Mouse (Mus musculus) gastrocnemius, postnatal 14 days (tissue): Measurements from ENCODE around the gene Ambra1. TPM values are rescaled to one million over a fixed set of nuclear protein-coding genes. Genes with fewer than 3 reads are reported as not detected.
A peak's percentile ranks its signal among the peaks of the same experiment; 100 is the strongest.
"Not testable (repeated sequence)": the region's sequence is repeated elsewhere in the genome, so short reads cannot be mapped to it uniquely, and the experiment has no call there.

Experiments used
- DNase-seq: peaks from one replicate; pipeline ENCODE4 v3.0.0; 2021; ENCODE audit warnings: mixed read lengths
- intact Hi-C: fragments of 180-260 bp; cut with DNase I; formaldehyde crosslinking; loops from one replicate; pipeline ENCODE4 v1.15.1; 2025; ENCODE audit warnings: low total_unique reads
- long read RNA-seq, 2 experiments: library from polyadenylated mRNA; stranded (forward); transcript quantifications; one replicate each; pipeline ENCODE4 v2.0.0; 2021
- total RNA-seq, 2 experiments: library from RNA; stranded (reverse); gene quantifications; 2 replicates each; pipeline ENCODE4 v1.2.3; 2021

Gene Ambra1
- total RNA-seq, result 10 to 100 TPM; 15.4 to 17.0 TPM
- long read RNA-seq, experiment 1, full-length matches to known transcripts, result 3 of 8 reads
- long read RNA-seq, experiment 1, partial matches to known transcripts, result 5 of 8 reads
- long read RNA-seq, experiment 1, other reads (novel, unspliced or antisense), result 0 of 8 reads
- long read RNA-seq, experiment 2, full-length matches to known transcripts, result 2 of 4 reads
- long read RNA-seq, experiment 2, partial matches to known transcripts, result 1 of 4 reads
- long read RNA-seq, experiment 2, other reads (novel, unspliced or antisense), result 1 of 4 reads

DNA sequence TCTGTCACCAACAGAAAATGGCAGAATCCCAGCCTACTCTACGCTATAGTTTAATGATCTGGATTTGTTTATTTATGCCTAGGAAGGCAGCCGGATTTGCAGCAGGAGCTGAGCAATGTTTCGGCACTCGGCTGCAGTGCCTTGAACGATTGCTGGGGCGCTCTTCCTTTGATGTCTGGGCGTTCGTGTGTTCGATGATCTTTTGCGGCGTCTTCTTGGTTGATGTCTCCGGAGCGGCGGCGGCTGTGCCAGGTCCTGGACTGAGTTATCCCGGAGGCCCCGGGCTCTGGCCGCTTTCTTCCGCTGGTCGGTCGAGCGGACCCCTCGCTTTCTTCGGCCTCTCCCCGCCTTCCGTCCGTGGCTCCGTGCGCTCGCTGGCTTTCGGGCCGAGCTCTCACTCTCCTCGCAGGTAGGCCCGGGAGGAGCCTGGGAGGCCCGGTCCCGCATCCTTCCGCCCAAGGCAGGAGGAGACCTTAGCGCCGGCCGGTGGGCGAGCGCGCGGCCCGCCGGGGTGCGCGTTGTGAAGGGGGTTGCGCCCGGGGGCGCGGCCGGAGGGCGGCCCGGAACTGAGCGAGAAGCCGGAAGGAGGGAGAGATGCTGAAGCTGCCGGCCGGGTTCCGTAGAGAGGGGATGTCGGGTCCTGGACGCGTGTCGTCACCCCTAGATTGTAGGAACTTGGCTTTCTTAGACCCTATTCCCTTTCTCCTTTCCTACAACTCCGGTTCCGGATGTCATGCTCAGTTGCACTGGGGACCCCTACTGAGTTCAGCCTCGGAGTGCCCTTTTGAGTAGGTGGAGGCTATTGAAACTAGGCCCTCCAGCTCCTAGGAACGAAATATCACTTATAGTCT, at the start of gene Ambra1:
TSS of gene Ambra1 (plus strand) at position 164 of the 851 bp plus-strand sequence.
- intact Hi-C loops, result no loop called here
- DNase-seq, result peak; percentile 80

DNA sequence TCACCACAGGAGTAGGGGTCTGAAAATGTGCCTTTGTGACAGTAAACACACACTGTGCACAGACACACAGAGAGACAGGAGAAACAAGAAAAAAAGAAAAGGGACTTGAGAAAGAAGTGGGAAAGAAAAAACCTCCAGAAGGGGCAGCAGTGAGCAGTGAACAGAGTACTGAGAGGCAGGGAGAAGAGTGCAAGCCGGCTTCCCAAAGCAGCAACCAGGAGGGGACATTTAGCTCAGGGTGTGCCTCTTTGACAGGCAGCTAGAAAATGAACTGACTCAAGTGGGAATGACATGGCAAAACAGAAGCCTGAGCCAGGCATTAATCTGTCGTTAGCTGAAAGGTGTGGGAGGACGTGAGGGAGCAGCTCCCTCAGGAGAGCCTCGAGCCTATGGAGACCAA, 47.1 kb upstream of the Ambra1 start:
- intact Hi-C loops, result no loop called here
- peak; percentile 39 for DNase-seq

DNA sequence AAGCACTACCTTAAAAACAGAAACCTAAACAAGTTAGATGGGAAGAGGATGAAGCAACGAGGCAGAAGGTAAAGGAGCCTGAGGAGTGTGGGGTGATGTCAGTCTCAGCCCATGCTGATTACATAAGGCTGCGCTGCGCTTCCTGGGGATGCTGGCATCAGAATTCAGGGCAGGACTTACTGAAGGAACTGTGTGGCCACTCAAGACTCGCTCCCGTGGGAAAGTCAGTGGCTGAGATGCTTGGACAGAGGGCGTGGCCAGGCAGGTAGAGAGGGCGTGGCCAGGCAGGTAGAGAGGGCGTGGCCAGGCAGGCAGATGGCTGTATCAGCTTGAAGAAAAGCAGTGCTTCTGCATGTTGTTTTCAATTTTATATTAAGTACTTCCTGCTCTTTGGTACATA, 46.0 kb upstream of the Ambra1 start:
- DNase-seq, result no peak
- intact Hi-C loops, result no loop called here

DNA sequence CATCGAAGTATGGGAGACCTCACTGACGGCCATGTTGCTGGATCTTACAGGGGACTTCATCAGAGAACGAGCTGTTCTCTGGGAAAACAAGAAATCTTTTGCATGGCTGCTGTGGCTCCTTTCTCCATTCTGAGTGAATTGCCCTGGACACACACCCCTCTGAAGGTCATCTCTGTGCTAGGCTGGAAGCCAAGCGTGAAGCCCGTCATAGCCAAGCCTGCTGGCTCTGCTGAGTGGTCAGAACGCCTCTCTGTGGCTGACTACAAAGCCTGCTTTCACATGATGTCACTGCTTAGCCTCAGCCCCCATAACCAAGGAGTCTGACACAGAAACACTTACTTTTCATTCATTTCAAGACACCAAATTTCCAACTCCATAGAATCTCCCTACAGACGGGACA, 40.5 kb upstream of the Ambra1 start:
- DNase-seq, result no peak
- intact Hi-C loops, result no loop called here

DNA sequence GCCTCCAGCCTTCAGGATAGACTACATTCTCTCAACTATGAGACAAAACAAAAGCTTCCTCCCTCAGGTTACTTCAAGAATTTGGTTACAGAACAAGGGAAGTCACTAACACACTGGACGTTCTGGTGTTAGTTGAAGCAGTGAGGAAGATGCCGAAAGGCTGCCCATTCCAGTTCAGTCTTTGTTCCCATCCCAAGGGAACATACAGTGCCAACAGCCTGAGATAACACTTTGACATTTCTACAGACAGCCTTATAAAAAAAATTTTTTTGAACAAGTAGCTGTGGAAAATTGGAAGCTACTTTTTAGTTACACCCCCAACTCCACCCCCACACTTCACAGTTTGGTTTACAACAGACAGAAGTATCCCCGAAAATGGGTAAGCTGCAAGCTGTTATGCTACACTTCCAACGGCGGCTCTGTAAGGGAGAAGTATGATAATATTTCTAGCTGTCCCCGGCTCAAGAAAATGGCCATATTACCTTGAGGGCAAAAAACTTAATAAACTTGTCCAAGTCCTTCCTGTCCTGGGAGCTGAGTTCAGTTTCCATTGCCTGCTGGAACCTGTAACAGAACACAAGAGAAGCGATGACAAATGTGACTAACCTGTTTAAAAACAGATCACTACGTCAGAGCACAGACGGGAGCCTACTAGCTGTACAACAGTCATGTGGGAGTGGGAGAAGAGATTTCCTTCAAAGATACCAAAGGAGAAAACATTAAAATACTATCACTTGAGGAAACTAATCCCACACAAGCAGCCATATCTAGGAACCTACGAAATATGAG, 34.3 kb upstream of the Ambra1 start:
- intact Hi-C loops, result no loop called here
- DNase-seq, result no peak

DNA sequence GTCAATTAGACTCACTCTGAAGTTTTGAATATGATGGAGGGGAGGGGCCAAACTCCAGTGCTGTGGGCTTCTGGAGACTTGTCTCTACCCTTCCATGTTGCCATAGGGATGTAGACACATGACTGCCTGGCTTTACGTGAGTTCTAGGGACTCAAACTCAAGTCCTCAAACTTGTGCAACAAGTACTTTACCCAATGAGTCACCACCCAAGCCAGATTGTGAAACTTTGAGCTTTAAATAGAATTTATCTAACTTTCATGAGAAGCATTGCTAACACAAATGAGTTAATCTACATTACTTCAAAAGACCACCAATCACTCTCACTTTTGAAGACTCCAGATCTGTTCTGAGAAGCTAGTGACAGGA, 33.7 kb upstream of the Ambra1 start:
- DNase-seq, result no peak
- intact Hi-C loops, result no loop called here

DNA sequence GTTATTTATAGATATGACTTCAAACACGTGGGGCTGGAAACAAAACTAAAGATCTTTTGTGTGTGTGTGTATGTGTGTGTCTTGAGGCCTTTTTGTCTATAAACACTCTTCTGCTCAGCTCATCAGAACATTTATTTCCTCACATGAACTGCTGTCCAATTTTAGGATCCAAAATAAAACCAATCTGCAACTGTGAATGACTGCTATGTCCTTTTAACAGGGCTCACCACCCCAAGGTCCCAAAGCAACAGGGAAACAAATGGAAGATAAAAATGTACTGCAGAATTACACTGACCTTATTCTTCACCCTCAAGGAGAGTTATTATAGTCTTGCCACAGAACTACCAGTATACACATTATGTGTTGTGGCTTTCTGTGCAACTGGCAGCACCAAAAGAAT, 30.7 kb upstream of the Ambra1 start:
- intact Hi-C loops, result no loop called here
- no peak for DNase-seq

DNA sequence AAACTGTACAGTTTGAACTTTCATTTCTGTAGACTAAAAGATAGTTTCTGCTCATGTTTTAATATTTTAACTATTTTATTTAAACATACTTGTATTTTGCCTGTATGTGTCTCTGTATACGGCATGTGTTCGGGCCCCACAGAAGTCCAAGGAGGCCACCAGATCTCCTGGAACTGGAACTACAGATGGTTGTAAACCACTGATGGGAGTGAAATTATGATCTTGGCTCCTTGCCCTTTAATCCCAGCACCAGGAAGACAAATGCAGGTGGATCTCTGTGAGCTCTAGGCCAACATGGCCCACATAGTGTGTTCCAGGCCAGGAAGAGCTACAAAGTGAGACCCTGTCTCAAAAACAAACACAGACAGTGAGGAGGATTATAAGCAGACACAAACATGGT, 28.6 kb upstream of the Ambra1 start:
- no peak for DNase-seq
- intact Hi-C loops, result no loop called here

DNA sequence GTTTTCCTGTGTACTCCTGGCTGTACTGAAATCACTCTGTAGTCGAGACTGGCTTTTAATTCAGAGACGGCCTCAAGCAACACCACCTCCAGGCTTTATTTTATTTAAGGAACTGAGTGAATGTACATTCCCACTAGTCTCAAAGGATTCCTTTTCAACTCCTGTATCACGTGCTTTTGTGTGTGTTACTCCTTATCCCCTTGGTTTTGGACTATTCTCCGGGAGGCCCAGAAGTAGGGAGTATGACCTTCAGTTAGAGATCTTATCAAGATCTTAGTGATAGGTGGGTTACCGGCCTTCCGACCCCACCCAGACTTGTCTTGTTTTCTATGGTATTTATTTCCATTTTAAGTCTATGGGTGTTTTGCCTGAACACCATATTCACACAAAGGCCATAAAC, 24.2 kb upstream of the Ambra1 start:
- no peak for DNase-seq
- intact Hi-C loops, result no loop called here

DNA sequence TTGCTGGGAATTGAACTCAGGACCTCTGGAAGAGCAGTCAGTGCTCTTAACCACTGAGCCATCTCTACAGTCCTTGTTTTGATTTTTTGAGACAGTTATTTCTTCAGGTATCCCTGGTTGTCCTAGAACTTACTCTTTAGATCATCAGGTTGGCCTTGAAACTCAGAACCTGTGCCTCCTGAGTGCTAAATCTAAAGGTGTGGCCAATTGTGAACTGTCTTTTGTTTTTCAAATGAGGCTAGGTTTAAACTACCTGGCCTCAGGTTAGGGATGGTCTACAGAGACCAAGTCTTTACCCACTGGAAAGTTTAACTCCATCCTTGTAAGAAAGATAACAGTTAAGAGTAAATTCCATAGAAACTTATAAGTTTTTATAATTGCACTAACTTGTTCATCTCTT, 23.5 kb upstream of the Ambra1 start:
- intact Hi-C loops, result no loop called here
- DNase-seq, result no peak

DNA sequence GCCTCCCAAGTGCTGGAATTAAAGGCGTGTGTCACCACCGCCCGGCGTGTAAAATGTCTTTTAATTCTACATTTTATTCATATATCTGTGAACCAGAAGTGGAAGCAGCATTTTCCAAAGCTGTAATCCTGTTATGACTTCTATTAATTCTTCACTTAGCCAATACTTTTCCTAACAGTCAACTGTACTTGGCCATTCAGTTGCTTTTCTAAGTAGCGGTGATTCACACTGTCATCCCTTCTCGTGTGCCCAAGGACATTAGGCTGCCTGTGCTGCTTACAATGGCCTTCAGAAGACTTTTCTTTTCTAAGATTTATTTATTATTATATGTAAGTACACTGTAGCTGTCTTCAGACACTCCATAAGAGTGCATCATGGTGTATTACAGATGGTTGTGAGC, 21.6 kb upstream of the Ambra1 start:
- DNase-seq, result no peak
- intact Hi-C loops, result no loop called here

DNA sequence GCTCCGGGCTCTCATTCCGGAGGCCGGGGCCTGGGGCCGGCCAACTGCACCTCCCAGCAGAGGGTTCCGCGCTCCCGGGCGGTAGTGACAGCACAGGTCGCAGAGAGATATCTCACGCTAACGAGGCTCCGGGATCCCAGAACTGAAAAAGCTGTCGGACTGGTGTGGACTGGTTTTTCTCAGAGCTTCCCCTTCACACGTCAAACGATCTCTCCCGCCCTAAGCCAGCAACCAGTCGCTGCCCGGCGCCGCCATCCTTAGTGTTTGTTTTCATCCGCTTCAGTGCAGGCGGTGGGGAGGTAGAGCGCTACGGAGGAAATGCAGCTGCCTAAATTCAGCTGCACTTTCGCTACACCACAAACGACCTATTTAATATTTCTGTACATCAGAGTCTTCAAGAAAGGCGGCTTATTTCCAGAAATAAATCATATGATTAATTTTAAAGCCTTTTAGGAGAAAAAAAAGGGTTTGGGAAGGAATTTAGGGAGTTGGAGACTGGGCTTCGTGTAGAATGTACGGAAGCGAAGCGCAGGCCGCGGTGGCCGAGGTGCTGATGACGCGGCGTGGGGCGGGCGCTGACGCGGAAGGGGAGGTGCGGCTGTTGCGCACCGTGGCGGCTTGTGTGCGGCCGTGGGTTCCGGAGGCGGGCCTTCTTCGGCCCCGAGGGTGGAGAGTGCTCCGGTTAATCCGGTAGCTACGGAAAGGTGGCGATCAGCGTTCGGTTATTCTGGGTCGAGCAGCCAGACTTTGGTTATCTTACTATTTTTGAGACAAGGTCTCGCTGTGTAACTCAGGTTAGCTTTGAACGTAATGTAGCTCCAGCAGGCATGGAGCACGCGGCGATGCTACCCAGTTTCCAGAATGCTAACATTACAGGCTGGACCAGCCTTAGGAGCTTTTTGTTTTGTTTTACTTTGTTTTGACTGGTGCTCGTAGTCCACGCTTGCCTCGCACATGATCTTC, 19.4 kb upstream of the Ambra1 start, which contains the start of the genes Atg13 and Harbi1:
TSS of gene Atg13 (minus strand) at position 305 of the 963 bp plus-strand sequence.
TSS of gene Harbi1 (plus strand) at position 581 of the 963 bp plus-strand sequence.
- intact Hi-C loops, result no loop called here
- peak; percentile 94 for DNase-seq

DNA sequence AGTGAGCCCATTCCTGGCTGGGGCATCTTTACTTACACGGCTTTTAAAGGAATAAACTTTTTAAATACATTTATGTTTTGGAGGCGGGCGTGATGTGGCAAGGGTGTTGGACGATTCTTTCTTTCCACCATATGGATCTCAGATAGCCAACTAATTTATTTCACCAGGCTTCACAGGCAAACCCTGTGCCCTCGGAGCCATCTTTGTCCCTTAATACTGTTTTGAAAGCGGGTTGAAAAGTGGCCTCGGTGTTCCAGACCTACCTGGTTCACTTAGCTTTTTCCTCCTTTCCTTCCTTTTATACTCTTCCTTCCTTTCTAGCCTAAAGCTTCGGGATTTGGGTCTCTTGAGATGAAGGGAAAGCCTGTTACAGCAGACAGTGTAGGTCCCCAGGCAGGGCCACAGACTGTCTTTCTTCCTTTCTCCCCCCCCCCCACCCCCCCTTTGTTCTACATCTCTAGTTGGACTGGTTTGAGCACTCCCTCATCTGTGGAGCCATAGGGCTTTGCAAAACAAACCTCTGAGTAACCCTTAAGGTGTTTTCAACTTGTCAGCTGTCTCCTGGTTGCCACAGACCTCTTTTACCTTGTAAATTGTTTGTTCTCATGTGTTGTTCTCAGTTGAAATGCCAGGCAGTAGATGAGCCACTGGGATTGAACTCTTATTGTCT, 18.5 kb upstream of the Ambra1 start:
- intact Hi-C loops, result no loop called here

DNA sequence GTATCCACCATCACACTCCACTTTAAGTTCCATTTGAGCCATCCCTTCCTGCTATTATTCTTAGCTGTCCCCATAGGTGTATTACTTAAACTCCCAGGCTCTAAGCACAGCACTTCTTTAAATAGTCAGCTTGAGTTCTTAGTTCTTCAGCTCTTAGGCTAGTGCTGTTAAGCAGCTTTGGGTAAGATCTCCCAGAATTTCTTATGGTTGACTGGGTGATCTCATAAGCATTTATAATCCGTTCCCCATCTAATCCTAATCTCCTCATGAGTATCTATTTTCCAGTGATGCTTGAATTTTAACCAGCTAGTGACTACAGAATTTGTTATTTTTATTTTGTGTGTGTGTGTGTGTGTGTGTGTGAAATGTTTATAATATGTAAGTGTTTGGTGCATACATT, 15.0 kb upstream of the Ambra1 start:
- intact Hi-C loops, result no loop called here
- DNase-seq, result no peak

More for the DNA sequence above, 18.5 kb upstream of the Ambra1 start:
- no peak for DNase-seq

DNA sequence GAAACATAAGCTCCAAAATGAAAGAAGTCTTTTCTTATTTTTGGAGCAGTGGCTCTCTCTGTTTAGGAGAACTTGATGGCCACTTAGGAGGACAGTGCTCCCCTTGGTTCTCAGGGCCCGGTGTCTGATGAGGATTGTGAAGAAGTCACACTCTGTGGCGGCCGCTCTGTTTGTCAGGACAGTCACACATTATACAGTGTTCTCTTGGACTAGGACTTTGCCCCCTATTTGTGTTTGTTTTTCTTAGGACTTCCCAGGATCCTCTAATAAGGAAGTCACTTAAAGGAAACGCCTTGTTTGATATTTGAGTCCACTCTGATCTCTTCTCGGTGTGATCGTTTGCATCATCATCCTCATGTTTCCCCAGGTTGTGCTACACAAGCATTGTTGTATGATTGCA, 11.7 kb upstream of the Ambra1 start:
- intact Hi-C loops, result no loop called here

DNA sequence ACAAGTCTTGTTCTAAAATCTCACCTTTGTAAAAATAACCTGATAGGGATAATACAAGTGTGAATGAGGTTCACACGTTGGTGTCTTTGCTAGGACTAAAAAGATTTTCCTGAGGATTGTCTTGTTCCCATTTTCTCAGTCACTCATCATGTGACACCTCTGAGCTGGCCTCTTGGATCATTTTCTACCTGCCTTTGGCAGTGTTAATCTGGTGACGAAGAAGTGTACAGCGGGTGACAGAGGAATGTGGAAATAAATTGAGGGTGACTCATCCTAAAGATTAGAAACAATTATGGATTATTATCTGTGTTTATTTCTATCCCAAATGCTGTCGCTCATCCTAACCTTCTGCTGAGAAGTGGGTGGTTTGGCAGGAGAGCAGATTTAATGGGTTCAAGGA, 6.6 kb upstream of the Ambra1 start:
- intact Hi-C loops, result no loop called here
- DNase-seq, result no peak

More for the DNA sequence above, 11.7 kb upstream of the Ambra1 start:
- DNase-seq, result no peak

DNA sequence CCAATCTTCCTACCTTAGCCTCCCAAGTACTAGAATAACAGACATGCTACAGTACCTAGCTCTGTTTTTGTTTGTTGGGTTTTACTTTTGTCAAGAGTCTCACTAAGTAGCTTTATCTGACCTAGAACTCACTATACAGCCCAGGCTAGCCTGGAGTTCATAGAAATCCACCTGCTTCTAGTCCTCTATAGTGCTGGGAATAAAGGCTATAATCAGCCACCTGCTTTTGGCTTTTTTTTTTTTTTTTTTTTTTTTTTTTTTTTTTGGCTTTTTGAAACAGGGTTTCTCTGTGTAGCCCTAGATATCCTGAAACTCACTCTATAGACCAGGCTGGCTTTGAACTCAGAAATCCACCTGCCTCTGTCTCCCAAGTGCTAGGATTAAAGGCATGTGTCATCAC, 6.0 kb upstream of the Ambra1 start:
- intact Hi-C loops, result no loop called here

DNA sequence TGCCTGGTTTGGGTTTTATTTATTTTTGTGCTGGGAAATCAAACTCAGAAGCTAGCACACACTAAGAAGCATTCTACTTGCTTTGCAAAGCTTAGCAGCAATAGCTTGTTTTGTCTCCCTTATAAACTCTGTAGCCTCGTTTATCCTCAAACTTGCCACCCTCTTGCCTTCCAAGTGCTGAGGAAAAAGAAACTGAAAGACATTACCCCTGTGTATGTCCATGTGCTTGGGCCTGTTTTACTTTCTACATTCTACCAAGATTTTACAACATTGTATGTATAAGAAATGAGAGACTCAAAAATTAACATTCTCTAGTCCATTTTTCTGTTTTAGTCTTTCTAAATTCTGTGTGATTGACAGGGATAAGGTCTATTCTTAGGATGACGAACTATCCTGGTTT, 5.2 kb upstream of the Ambra1 start:
- intact Hi-C loops, result no loop called here
- DNase-seq, result no peak

More for the DNA sequence above, 6.0 kb upstream of the Ambra1 start:
- DNase-seq, result no peak

DNA sequence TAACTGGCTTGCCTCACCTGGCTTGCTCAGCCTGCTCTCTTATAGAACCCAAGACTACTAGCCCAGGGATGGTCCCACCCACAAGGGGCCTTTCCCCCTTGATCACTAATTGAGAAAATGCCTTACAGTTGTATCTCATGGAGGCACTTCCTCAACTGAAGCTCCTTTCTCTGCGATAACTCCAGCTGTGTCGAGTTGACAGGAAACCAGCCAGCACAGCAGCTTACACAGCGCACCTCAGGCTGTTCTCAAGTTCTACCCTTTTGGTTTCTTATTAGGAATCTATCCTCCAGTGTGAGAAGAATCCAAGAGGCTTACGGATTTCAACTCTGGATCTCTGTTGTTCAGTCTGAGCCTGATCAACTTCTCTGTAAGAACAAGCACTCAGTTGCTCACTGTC, 4.5 kb upstream of the Ambra1 start:
- DNase-seq, intact Hi-C loops: not testable (repeated sequence)
